ENCODE assay signal across 25 mouse cellular contexts in the genomic region with DNA sequence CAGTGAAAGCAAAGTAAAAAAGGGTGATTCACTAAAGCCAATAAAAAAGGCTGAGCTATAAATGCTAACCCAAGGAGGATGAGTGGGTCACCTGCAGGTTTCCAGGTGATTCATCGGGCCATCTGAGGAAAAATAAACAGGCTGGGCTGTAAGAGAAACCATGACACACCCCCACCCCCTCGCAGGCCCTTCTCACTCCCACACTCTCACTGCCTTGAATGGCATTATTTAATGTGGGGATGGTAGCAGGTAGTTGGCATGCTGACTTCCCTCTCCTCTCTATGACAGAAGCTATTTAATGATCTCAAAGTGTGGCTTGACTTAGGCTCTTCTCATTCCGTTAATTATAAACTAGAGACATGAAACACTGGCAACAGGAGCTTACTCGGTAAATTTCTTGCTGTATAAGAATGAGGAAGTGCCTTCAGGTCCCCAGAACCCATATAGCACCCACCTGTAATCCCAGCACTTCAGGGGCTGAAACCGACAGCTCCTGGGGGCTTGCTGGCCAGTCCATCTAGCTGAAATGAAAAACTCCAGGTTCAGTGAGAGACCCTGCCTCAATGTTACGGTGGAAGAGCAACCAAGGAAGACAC. TPM values are rescaled to one million over a fixed set of nuclear protein-coding genes. Genes with fewer than 3 reads are reported as not detected.
DNase-seq lines count a peak whose midpoint lies in the region; ATAC-seq and TF ChIP-seq lines count a peak whose summit lies in the region.
"Had no signal": no experiment of that assay in that cellular context is flagged by ENCODE, and none has a peak within 500 bp of the region (broad histone marks: within the 10 kb centered on the region; RNA-seq: fewer than 3 reads in every experiment).

No protein-coding gene starts in this region.

- dilution Hi-C loops in CH12.LX (cut with MboI; ENCODE audit: extremely low pct_ligation_motif_present, extremely low pct_unique_long_range_greater_than_20kb, low sequenced_read_pairs): no loop called here

- no peaks in the 10 kb centered on the region for H3K79me2 ChIP-seq in CH12.LX (replicated peaks; ENCODE audit: control insufficient read depth, extremely low read depth, insufficient read depth, poor library complexity, severe bottlenecking)

- WGBS in embryonic facial prominence, embryonic 12.5 days: 82% methylated on average over 6 of the region's 6 CpGs
- WGBS in embryonic facial prominence, embryonic 10.5 days: 86% methylated on average over 6 of the region's 6 CpGs
- 56% methylated on average over 6 of the region's 6 CpGs for WGBS in kidney, embryonic 16.5 days
- WGBS in kidney, embryonic 14.5 days: 64% methylated on average over 6 of the region's 6 CpGs
- 59% methylated on average over 6 of the region's 6 CpGs for WGBS in intestine, embryonic 16.5 days
- 87% methylated on average over 6 of the region's 6 CpGs for WGBS in hindbrain, postnatal 0 days

- H3K27me3 ChIP-seq in embryonic facial prominence, embryonic 12.5 days: no peaks in the 10 kb centered on the region
- no peaks in the 10 kb centered on the region for H3K27me3 ChIP-seq in embryonic facial prominence, embryonic 10.5 days (replicated peaks; ENCODE audit: low read depth, poor library complexity, severe bottlenecking)
- H3K27me3 ChIP-seq in kidney, embryonic 16.5 days (ENCODE audit: insufficient read depth, low read length): no peaks in the 10 kb centered on the region
- H3K27me3 ChIP-seq in kidney, embryonic 14.5 days (ENCODE audit: control insufficient read depth, insufficient read depth, low read length): no peaks in the 10 kb centered on the region
- H3K27me3 ChIP-seq in CH12.LX (replicated peaks): no peaks in the 10 kb centered on the region
- H3K27me3 ChIP-seq in intestine, embryonic 16.5 days (replicated peaks; ENCODE audit: control insufficient read depth, insufficient read depth, low read length): no peaks in the 10 kb centered on the region
- no peaks in the 10 kb centered on the region for H3K27me3 ChIP-seq in hindbrain, postnatal 0 days (ENCODE audit: insufficient read depth, low read length)
- H3K27me3 ChIP-seq: embryonic facial prominence, embryonic 15.5 days; hindbrain, embryonic 15.5 days; liver, embryonic 15.5 days had no signal

- no peak overlapping the region for H3K9ac ChIP-seq in embryonic facial prominence, embryonic 12.5 days
- no peak overlapping the region for H3K9ac ChIP-seq in kidney, embryonic 16.5 days (replicated peaks; ENCODE audit: low read length)
- H3K9ac ChIP-seq in kidney, embryonic 14.5 days (ENCODE audit: low read depth, low read length): no peak overlapping the region
- no peak overlapping the region for H3K9ac ChIP-seq in CH12.LX (ENCODE audit: insufficient read depth, low read depth)
- no peak overlapping the region for H3K9ac ChIP-seq in intestine, embryonic 16.5 days (ENCODE audit: low read depth, low read length)
- no peak overlapping the region for H3K9ac ChIP-seq in hindbrain, postnatal 0 days (replicated peaks; ENCODE audit: low read length)
- H3K9ac ChIP-seq: embryonic facial prominence, embryonic 15.5 days; hindbrain, embryonic 15.5 days; liver, embryonic 15.5 days had no signal

- no peak overlapping the region for H3K4me3 ChIP-seq in embryonic facial prominence, embryonic 12.5 days
- H3K4me3 ChIP-seq in embryonic facial prominence, embryonic 10.5 days: no peak overlapping the region
- H3K4me3 ChIP-seq in kidney, embryonic 16.5 days (ENCODE audit: low read length): no peak overlapping the region
- no peak overlapping the region for H3K4me3 ChIP-seq in kidney, embryonic 14.5 days (ENCODE audit: low read length)
- H3K4me3 ChIP-seq in CH12.LX (replicated peaks in 1 of 3; ENCODE audit: low read depth in 2 of 3, low read length in 2 of 3, poor library complexity in 1 of 3): no peak overlapping the region
- no peak overlapping the region for H3K4me3 ChIP-seq in intestine, embryonic 16.5 days (ENCODE audit: low read length)
- no peak overlapping the region for H3K4me3 ChIP-seq in hindbrain, postnatal 0 days (ENCODE audit: low read length)
- H3K4me3 ChIP-seq: embryonic facial prominence, embryonic 15.5 days; heart, embryonic 10.5 days; hindbrain, embryonic 15.5 days; limb, embryonic 10.5 days; liver, embryonic 15.5 days had no signal

- H3K4me1 ChIP-seq in embryonic facial prominence, embryonic 12.5 days: no peaks in the 10 kb centered on the region
- no peaks in the 10 kb centered on the region for H3K4me1 ChIP-seq in embryonic facial prominence, embryonic 10.5 days
- no peaks in the 10 kb centered on the region for H3K4me1 ChIP-seq in kidney, embryonic 16.5 days (ENCODE audit: insufficient read depth, low read length)
- no peaks in the 10 kb centered on the region for H3K4me1 ChIP-seq in kidney, embryonic 14.5 days (ENCODE audit: control insufficient read depth, insufficient read depth, low read length)
- H3K4me1 ChIP-seq in CH12.LX (ENCODE audit: control insufficient read depth in 1 of 2, insufficient read depth in 2 of 2): no peaks in the 10 kb centered on the region
- no peaks in the 10 kb centered on the region for H3K4me1 ChIP-seq in intestine, embryonic 16.5 days (ENCODE audit: control insufficient read depth, insufficient read depth, low read length)
- H3K4me1 ChIP-seq in hindbrain, postnatal 0 days (ENCODE audit: insufficient read depth, low read length): no peaks in the 10 kb centered on the region
- H3K4me1 ChIP-seq: embryonic facial prominence, embryonic 15.5 days; heart, embryonic 10.5 days; hindbrain, embryonic 15.5 days; limb, embryonic 10.5 days; liver, embryonic 15.5 days had no signal

- H3K9me3 ChIP-seq in embryonic facial prominence, embryonic 12.5 days: no peaks in the 10 kb centered on the region
- no peaks in the 10 kb centered on the region for H3K9me3 ChIP-seq in embryonic facial prominence, embryonic 10.5 days
- H3K9me3 ChIP-seq in kidney, embryonic 16.5 days (ENCODE audit: low read length): no peaks in the 10 kb centered on the region
- H3K9me3 ChIP-seq in kidney, embryonic 14.5 days (ENCODE audit: control insufficient read depth, low read length): no peaks in the 10 kb centered on the region
- H3K9me3 ChIP-seq in CH12.LX (replicated peaks; ENCODE audit: low read length): no peaks in the 10 kb centered on the region
- H3K9me3 ChIP-seq in intestine, embryonic 16.5 days (ENCODE audit: control insufficient read depth, low read length): no peaks in the 10 kb centered on the region
- H3K9me3 ChIP-seq in hindbrain, postnatal 0 days (ENCODE audit: low read length): no peaks in the 10 kb centered on the region
- H3K9me3 ChIP-seq: embryonic facial prominence, embryonic 15.5 days; heart, embryonic 10.5 days; hindbrain, embryonic 15.5 days; limb, embryonic 10.5 days; liver, embryonic 15.5 days had no signal

- TF ChIP-seq POLR2A in CH12.LX (IDR thresholded peaks at IDR 0.05; ENCODE audit: low read depth, low read length): no peak

- no peak for TF ChIP-seq RAD21 in CH12.LX (IDR thresholded peaks at IDR 0.05; ENCODE audit: low read depth, low read length)

- no peak overlapping the region for H3K27ac ChIP-seq in embryonic facial prominence, embryonic 12.5 days
- H3K27ac ChIP-seq in embryonic facial prominence, embryonic 10.5 days (replicated peaks): no peak overlapping the region
- H3K27ac ChIP-seq in kidney, embryonic 16.5 days (ENCODE audit: low read length): no peak overlapping the region
- no peak overlapping the region for H3K27ac ChIP-seq in kidney, embryonic 14.5 days (ENCODE audit: low read depth, low read length)
- no peak overlapping the region for H3K27ac ChIP-seq in CH12.LX (ENCODE audit: insufficient read depth, low read depth)
- H3K27ac ChIP-seq in intestine, embryonic 16.5 days (ENCODE audit: low read length): no peak overlapping the region
- no peak overlapping the region for H3K27ac ChIP-seq in hindbrain, postnatal 0 days
- H3K27ac ChIP-seq: embryonic facial prominence, embryonic 15.5 days; heart, embryonic 10.5 days; hindbrain, embryonic 15.5 days; limb, embryonic 10.5 days; liver, embryonic 15.5 days had no signal

- TF ChIP-seq EP300 in CH12.LX (IDR thresholded peaks at IDR 0.05; ENCODE audit: low read length): no peak

- 0 out of 2 replicates have a peak, but pooled peaks have one; percentile 22 for ATAC-seq in embryonic facial prominence, embryonic 12.5 days (ENCODE audit: insufficient number of reproducible peaks, insufficient read depth, low FRiP score, low TSS enrichment)
- peak; percentile 77 for ATAC-seq in kidney, embryonic 16.5 days (ENCODE audit: low FRiP score, low TSS enrichment)
- no peak for ATAC-seq in kidney, embryonic 14.5 days (ENCODE audit: low FRiP score, low TSS enrichment)
- ATAC-seq in intestine, embryonic 16.5 days: peak; percentile 87
- no peak for ATAC-seq in hindbrain, postnatal 0 days
- ATAC-seq: forebrain, embryonic 14.5 days had no signal

- TF ChIP-seq CTCF in CH12.LX (conservative IDR thresholded peaks at IDR 0.05 in 1 of 2, IDR thresholded peaks at IDR 0.05 in 1 of 2; ENCODE audit: low read depth in 2 of 2, low read length in 2 of 2): no peak
- no peak for TF ChIP-seq CTCF in hindbrain, postnatal 0 days (IDR thresholded peaks at IDR 0.05; ENCODE audit: low read depth)

- H3K4me2 ChIP-seq in embryonic facial prominence, embryonic 12.5 days (replicated peaks): no peak overlapping the region
- no peak overlapping the region for H3K4me2 ChIP-seq in kidney, embryonic 16.5 days (replicated peaks; ENCODE audit: low read depth, low read length)
- H3K4me2 ChIP-seq in kidney, embryonic 14.5 days (replicated peaks; ENCODE audit: low read depth, low read length): no peak overlapping the region
- H3K4me2 ChIP-seq in CH12.LX (ENCODE audit: insufficient read depth, low read depth, poor library complexity, severe bottlenecking): no peak overlapping the region
- no peak overlapping the region for H3K4me2 ChIP-seq in intestine, embryonic 16.5 days (ENCODE audit: low read depth, low read length)
- no peak overlapping the region for H3K4me2 ChIP-seq in hindbrain, postnatal 0 days (ENCODE audit: low read depth, low read length)
- H3K4me2 ChIP-seq: embryonic facial prominence, embryonic 15.5 days; hindbrain, embryonic 15.5 days; liver, embryonic 15.5 days had no signal

- in situ Hi-C loops in CH12.LX (cut with MboI; ENCODE audit: low pct_ligation_motif_present, low pct_unique_long_range_greater_than_20kb, low sequenced_read_pairs): no loop called here

- no peaks in the 10 kb centered on the region for H3K36me3 ChIP-seq in embryonic facial prominence, embryonic 12.5 days
- H3K36me3 ChIP-seq in embryonic facial prominence, embryonic 10.5 days (replicated peaks): no peaks in the 10 kb centered on the region
- H3K36me3 ChIP-seq in kidney, embryonic 16.5 days (ENCODE audit: insufficient read depth, low read length): no peaks in the 10 kb centered on the region
- H3K36me3 ChIP-seq in kidney, embryonic 14.5 days (ENCODE audit: control insufficient read depth, insufficient read depth, low read length): no peaks in the 10 kb centered on the region
- no peaks in the 10 kb centered on the region for H3K36me3 ChIP-seq in CH12.LX (replicated peaks in 1 of 2; ENCODE audit: control insufficient read depth in 1 of 2, insufficient read depth in 1 of 2, low read length in 1 of 2)
- no peaks in the 10 kb centered on the region for H3K36me3 ChIP-seq in intestine, embryonic 16.5 days (ENCODE audit: control insufficient read depth, insufficient read depth, low read length)
- no peaks in the 10 kb centered on the region for H3K36me3 ChIP-seq in hindbrain, postnatal 0 days (ENCODE audit: insufficient read depth, low read length)
- H3K36me3 ChIP-seq: embryonic facial prominence, embryonic 15.5 days; heart, embryonic 10.5 days; hindbrain, embryonic 15.5 days; limb, embryonic 10.5 days; liver, embryonic 15.5 days had no signal

- no peak for DNase-seq in embryonic facial prominence, embryonic 10.5 days (ENCODE audit: low spot score)
- no peak for DNase-seq in CH12.LX (ENCODE audit: extremely low read depth)
- no peak for DNase-seq in thymus, postnatal 36 days
- DNase-seq in hindbrain, postnatal 0 days (ENCODE audit: low spot score): no peak
- DNase-seq: cerebellum, adult 11-12 months; cerebellum, postnatal 10 days; embryo, embryonic 11 days; gastrocnemius, postnatal 10 days; heart, postnatal 4 days; liver; lung, postnatal 4 days; midbrain, embryonic 14.5 days had no signal

RNA-seq across cellular contexts. Expression of gene Rgs7, which starts 38.2 kb away (rescaled TPM):
- polyA plus RNA-seq in embryonic facial prominence, embryonic 12.5 days (2016; fragmentation: Nextera tagmentation; extraction: Ambion mirVana): 2.3 and 2.4 TPM in 2 replicates
- polyA plus RNA-seq in embryonic facial prominence, embryonic 10.5 days (2016; fragmentation: Nextera tagmentation; extraction: Ambion mirVana): 0.73 and 0.96 TPM in 2 replicates
- polyA plus RNA-seq in kidney, embryonic 16.5 days (2015; fragmentation: Nextera tagmentation; extraction: Ambion mirVana): 0.59 and 0.76 TPM in 2 replicates
- polyA plus RNA-seq in kidney, embryonic 14.5 days (2014; fragmentation: Nextera tagmentation; extraction: Ambion mirVana): 0.34 and 0.60 TPM in 2 replicates
- total RNA-seq in CH12.LX (2012; rRNA removed) (0.04 and 0.08 TPM in 2 replicates), CH12.LX (2014; rRNA removed) (0.09 and 0.27 TPM in 2 replicates)
- 0.30 TPM in 1 of 2 replicates, not detected in the other for polyA plus RNA-seq in CH12.LX (2012; ENCODE audit: insufficient read length, low read depth)
- 1.3 and 1.4 TPM in 2 replicates for polyA plus RNA-seq in intestine, embryonic 16.5 days (2015; fragmentation: Nextera tagmentation; extraction: Ambion mirVana)
- total RNA-seq in hindbrain, postnatal 0 days (2014; rRNA removed): 32.5 and 35.2 TPM in 2 replicates
- polyA plus RNA-seq in hindbrain, postnatal 0 days (2015; fragmentation: Nextera tagmentation; extraction: Ambion mirVana): 40.8 and 41.6 TPM in 2 replicates
- total RNA-seq: granulocyte monocyte progenitor cell, adult 5-6 weeks; megakaryocyte-erythroid progenitor cell, adult 5-6 weeks had no signal
- polyA plus RNA-seq: limb, embryonic 10.5 days; liver, embryonic 15.5 days; thymus, postnatal 0 days had no signal

Comparison
In these comparisons a context has a peak if more than half of its experiments do, and no peak if none do; other contexts are left out.
1. ATAC-seq: peak in embryonic facial prominence, embryonic 12.5 days (single experiment), kidney, embryonic 16.5 days (single experiment) and intestine, embryonic 16.5 days (single experiment); none in kidney, embryonic 14.5 days (single experiment) and hindbrain, postnatal 0 days (single experiment).
2. RNA of gene Rgs7, which starts 38.2 kb away (polyA plus RNA-seq): 40.8 to 41.6 TPM in hindbrain, postnatal 0 days; 2.3 to 2.4 TPM in embryonic facial prominence, embryonic 12.5 days, 1.3 to 1.4 TPM in intestine, embryonic 16.5 days, 0.73 to 0.96 TPM in embryonic facial prominence, embryonic 10.5 days, 0.59 to 0.76 TPM in kidney, embryonic 16.5 days, 0.34 to 0.60 TPM in kidney, embryonic 14.5 days and 0.30 TPM in CH12.LX; every median in the first group is over 10 times any median in the second.